Mouse (Mus musculus) activated CD4-positive, CD25-positive, alpha-beta regulatory T cell (primary cell): Measurements from ENCODE around the gene Sprtn. TPM values are rescaled to one million over a fixed set of nuclear protein-coding genes. Genes with fewer than 3 reads are reported as not detected.

Experiments
- polyA plus RNA-seq, 2 experiments: library from polyadenylated mRNA; unstranded; fragments of 100-300 nt; shearing (Covaris generic); gene quantifications; one replicate each; pipeline ENCODE4 v1.2.1; 2017

Sprtn gene
- polyA plus RNA-seq, result 1 to 10 TPM; 4.7 to 5.7 TPM

DNA sequence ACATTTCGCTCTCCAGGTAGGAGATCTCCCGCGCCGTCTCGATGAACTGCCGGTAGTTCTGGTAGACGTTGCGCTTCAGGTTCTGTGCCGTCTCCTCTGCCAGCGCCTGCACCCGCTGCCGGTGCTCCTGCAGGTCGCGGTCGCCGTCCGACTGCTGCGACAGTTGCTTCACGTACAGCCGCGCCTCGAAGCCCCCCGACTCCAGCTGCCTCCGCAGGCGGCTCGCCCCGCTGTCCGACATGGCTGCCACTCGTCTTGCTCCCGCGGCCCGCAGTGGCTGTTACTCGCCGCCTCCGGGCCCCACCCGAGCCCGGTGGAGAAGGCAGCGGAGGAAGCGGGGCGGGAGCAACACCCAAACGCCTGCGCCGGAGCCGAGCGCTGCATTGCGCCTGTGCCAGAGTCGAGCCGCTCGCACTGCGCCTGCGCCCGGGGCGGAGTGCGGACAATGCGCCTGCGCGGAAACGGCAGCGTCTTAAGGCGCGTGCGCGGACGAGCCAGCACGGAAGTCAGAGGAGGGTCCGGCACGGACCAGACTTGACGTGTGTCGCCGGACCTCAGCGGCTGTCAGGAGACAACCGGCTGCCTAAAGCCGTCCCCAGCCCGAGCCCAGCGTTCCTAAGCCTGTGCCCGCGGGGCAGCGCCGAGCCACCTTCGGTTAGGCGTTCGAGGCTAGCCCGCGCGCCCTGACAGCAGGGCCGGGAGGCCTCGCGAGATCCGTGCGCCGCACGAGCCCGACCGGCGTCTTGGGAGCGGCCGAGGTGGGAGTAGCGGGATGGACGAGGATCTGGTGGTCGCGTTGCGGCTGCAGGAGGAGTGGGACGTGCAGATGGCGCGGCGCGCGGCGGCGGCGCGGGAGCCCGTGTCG is at the start of gene Sprtn, which contains the start of gene Exoc8:
Gene Sprtn, plus strand, starts transcription at position 501 of the 865 bp plus-strand sequence.
Gene Exoc8, minus strand, starts transcription at position 320 of the 865 bp plus-strand sequence.

DNA sequence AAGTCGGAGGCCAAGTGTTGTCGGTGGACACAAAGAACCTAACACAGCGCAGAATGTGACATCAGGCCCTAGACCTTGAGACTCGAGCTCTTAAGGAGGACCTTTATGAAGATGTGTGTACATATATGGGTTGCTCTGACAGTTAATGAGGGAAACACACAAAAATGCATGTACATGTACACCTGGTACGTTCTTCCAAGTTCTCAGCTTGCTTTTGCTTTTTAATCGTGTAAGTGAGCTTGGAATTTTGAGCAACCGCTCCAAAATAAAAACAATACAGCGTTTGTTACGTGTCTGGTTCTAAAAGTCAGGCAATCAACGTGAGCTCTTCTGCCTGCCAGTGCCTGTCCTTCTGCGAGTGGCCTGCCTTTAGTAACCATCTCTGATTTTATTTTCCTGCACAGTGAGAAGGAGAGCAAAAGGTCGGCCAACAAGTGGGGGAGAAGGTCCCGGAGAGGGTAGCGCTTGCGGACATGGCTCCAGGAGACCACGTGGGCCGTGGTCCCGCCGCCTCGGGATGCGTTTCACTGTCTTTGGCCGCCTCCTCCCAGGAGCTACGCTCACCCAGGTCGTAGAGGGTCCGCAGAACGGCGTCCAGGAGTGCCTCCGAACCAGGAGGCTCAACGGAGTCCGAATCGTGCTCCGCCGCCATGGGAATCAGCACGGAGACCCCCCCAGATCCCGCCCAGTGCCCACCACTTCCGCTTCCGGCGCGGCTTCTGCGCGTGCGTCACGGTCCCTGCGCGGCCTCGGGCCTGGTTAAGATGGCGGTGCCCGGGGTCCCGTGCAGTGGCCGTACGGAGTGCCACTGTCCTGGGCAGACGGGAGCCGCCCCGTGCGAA is 35.1 kb upstream of the Sprtn start, which contains the start of the genes Gnpat and 2810004N23Rik:
Gene Gnpat, plus strand, starts transcription at position 713 of the 842 bp plus-strand sequence.
Gene 2810004N23Rik, minus strand, starts transcription at position 800 of the 842 bp plus-strand sequence.

DNA sequence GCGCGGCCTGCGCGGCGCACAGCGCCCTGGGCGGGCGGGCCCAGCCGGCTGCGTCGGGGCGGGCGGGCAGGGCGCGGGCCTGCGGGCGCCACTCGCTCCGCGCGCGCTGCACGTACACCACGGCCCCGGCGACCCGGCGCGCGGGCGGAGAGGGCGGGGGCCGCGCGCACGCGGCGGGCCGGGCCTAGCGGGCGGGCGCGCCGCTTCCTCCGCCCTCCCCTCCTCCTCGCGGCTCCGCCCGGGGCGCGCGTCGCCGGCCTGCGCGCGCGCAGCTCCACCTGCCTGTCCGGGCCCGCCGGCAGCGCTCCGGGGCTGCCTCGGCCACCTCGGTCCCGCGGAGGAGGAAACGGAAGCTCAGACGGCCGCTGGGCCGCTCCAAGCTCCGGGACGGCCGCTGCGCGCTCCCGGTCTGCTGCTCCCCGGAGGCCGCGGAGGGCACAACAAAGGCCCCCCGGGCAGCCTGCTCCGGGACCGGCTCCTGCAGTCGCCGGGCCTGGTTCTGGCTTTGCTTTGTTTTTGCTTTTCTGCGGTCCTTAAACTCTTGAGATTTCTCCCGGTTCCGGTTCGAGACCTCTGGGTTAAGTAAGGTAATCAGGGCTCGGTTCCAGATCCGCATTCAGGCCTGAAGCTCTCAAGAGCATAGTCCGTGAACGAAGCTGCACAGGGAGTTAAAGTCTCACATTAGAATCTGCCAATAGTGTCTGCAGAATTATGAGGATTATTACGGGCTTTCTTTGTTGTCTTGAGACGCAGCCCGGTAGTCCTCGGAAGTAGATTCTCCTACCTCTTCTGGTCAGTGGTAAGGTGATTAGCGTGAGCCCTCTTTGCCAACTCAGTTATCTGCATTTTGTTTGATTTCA is 51.8 kb downstream of the Sprtn start, which contains the start of gene Egln1:
Gene Egln1, minus strand, starts transcription at position 116 of the 860 bp plus-strand sequence.

Other genes with a start within 250 kb of the Sprtn start
- 1 to 10 TPM; 4.2 to 5.5 TPM for gene 2310022B05Rik, start 234.5 kb upstream of the Sprtn start, polyA plus RNA-seq
- 100 to 1,000 TPM in 1 of 2 experiments, 10 to 100 TPM in 1; 82.3 to 109 TPM for gene Ttc13, start 175.9 kb upstream of the Sprtn start, polyA plus RNA-seq
- 10 to 100 TPM; 11.5 to 30.2 TPM for gene Arv1, start 175.7 kb upstream of the Sprtn start, polyA plus RNA-seq
- 10 to 100 TPM; 15.3 to 17.1 TPM for gene Fam89a, start 146.1 kb upstream of the Sprtn start, polyA plus RNA-seq
- under 1 TPM in 1 of 2 experiments, not detected in 1; 0.10 TPM for gene Trim67, start 104.8 kb upstream of the Sprtn start, polyA plus RNA-seq
- gene Gnpat, start 34.9 kb upstream of the Sprtn start, polyA plus RNA-seq, result 10 to 100 TPM; 63.3 to 82.2 TPM
- gene 2810004N23Rik, start 34.8 kb upstream of the Sprtn start, polyA plus RNA-seq, result 10 to 100 TPM; 27.1 to 30.5 TPM
- gene Exoc8, start 181 bp upstream of the Sprtn start, polyA plus RNA-seq, result 10 to 100 TPM in 1 of 2 experiments, 1 to 10 TPM in 1; 7.2 to 22.0 TPM
- 10 to 100 TPM; 47.7 to 61.2 TPM for gene Egln1, start 51.4 kb downstream of the Sprtn start, polyA plus RNA-seq
- 100 to 1,000 TPM; 111 to 136 TPM for gene Tsnax, start 115.1 kb downstream of the Sprtn start, polyA plus RNA-seq
- gene Disc1, start 156.3 kb downstream of the Sprtn start, polyA plus RNA-seq, result 1 to 10 TPM; 1.7 to 2.1 TPM